Mouse (Mus musculus) cerebellum, adult 18-20 months (tissue): Measurements from ENCODE around the gene Zfp697.
"Not testable (repeated sequence)": the region's sequence is repeated elsewhere in the genome, so short reads cannot be mapped to it uniquely, and the experiment has no call there.

Experiments used
- DNase-seq, 2 experiments: peaks; one replicate each; pipeline ENCODE4 v3.0.0; 2021

Zfp697 gene

DNA sequence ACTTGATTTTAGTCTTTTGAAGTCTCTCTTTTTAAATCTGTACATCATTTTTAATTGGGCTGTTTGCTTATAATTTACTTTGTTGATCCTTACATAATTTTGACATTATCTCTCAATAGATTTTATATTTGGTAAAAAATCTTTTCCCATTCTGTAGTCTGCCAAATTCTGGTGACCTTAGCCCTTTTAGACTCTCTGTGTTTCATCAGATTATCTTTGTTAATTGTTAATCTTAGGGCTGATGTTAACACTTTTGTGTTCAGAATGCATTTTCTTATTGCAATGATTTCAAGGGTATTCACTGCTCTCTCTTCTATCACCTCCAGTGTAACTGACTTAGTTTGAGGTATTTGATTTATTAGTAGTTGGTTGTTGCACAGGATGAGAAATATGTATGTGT is 338.5 kb downstream of the Zfp697 start:
- no peak for DNase-seq

GRCm38 (mm10) chr3:98724376-98724775 is 342.1 kb downstream of the Zfp697 start, which contains the start of gene Hsd3b2:
Hsd3b2 (minus strand) TSS chr3:98724543.
- DNase-seq: no peak

- DNase-seq: no peak
These were observed 344.0 kb downstream of the Zfp697 start for GRCm38 (mm10) chr3:98726281-98726680.

GRCm38 (mm10) chr3:98733724-98734123 is 351.5 kb downstream of the Zfp697 start:
- no peak for DNase-seq

DNA sequence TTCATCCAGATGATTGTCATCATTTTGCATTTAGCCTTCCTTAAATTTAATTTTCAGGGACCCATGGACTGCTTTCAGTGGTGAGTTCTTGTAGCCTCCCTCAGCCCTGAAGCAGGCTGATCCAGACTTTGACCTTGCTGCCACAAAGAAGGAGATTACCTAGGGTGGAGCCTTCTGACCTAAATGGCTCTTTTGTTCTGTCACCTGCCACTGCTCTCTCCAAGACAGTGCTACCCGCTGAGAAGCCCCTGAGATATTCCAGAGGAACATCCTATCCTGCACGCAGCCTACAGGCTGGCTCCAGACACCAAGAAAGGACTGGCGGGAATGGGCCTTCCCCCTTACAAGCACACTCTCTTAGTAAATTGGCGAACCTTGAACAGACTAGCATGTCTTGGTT is 352.1 kb downstream of the Zfp697 start:
- no peak for DNase-seq

DNA sequence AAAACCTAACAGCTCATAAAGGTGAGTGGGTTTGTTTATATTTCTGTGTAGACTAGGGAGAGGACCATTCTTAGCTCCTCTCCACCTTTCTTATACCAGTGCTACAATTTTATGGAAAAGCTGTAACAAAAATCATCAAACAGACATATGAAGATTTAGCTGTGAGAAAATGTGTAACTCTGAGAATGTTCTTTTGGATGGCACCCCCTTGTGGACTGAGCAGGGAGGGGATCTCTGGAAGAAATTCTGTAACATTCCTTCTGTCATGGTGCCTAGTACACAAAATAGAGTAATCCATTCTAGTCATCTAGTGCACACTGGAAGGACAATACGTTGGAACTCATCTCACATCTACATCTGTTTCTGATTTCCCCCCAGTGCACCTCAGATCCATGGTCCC is 358.8 kb downstream of the Zfp697 start:
- DNase-seq: not testable (repeated sequence)

DNA sequence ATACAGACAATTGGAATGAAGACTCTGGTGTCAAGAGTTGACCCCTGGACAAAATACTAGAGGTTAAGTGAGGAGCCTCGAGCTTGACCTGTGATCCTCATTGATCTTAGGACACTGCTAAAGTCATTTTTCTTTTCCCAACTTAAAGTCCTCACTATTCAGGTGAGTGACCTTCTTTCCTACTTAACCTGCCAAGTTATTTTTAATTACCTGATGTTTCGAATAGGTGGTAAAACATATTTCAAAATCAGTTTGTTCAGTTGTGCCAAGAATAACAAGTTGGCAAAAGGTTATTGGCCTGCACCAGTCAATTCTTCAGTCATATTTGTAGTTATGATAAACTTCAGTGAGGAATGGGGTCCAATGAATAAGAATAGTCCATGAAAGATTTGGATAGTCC is 369.9 kb downstream of the Zfp697 start:
- DNase-seq: no peak

- no peak for DNase-seq
These were observed 374.6 kb downstream of the Zfp697 start for GRCm38 (mm10) chr3:98756836-98757235.

DNA sequence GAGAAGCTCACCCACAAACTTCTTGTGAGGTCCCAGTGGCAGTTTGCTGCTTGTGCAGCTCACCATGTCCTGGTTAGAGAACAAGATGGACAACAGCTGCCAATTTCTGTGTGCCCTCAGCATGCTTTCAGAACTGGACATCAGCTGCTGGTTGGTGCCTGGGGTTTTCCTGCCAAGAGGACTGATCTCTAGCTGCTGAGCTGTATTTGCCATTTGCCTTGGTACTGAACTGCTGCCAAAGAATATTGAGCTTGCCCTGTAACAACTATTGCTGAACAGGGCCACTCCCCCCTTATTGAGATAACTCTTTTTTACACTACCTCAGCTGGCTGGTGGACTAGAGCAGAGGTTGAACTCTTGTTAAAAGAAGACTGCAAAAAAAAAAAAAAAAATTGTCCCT is 381.9 kb downstream of the Zfp697 start:
- DNase-seq: no peak

DNA sequence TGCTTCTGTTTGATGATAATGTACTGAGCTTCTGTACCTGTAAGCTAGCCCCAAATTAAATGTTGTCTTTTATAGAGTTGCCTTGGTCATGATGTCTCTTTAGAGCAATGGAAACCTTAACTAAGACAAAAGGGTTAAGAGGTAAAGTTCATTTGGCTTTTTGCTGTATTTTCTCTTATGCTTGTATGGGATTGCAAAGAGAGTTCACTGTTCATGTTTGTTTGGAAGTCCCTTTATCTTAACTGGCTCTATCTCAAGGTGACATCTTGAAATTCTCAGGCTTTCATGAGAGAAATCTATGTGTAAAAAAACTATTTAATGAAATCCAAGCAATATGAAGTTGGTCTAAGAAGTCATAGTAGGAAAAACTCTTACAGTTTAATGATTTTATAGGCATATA is 398.7 kb downstream of the Zfp697 start:
- DNase-seq: no peak

DNA sequence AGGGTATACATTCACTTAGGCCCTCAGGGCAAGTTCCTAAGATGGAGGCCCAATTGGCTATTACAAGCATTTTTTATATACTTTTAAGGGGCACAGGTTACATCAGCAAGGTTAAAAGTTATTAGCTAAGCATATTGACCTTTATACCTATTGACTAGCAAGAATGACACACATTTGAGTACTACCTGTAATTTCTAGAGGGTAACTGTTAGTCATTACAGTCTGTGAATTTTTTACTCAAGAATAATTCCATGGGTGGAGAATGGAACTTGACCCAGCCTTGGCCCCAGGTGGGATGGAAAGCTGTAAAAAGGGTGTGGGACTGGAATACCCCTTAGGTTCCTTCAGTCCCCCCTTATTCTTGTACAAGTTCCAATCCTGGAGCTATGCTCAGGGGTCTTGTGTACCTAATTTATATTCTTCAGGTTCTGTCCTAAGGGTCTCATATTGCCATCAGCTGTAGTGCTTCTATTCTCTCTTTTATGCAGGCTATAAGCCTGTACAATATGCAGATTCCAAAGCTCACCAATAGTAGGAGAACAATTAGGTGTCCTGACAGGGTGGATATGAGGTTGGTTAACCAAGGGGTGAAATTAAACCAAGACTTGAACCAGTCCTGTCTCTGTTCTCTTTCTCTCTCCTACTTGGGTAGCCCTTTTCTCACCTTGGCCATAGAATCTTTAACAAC is 400.1 kb downstream of the Zfp697 start:
- DNase-seq: no peak

DNA sequence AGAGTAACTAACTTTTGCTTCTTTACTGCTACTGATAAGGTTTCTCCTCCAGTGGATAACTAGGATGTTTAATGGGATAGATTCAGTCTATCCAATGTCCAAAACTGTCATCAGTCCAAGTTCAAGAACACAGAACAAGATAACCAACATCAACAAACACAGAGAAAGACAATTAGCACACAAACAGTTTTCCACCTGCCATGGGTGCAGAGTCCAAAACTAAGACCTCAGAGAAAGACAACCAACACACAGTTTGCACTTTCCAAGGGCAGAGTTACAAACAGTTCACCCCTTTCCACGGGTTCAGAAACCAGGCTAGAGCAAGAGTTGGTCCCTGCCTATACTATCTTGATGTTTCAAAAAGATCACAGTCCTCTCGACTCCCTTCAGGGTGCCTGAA is 404.3 kb downstream of the Zfp697 start:
- DNase-seq: no peak
